Mouse (Mus musculus): ENCODE measurements at regions not wholly inside any gene's neighbourhood (a gene's known extent, or its start where the extent isn't known, plus 50 kb on each side); places are given as distances from the start of the nearest gene placed in this dataset.

DNA sequence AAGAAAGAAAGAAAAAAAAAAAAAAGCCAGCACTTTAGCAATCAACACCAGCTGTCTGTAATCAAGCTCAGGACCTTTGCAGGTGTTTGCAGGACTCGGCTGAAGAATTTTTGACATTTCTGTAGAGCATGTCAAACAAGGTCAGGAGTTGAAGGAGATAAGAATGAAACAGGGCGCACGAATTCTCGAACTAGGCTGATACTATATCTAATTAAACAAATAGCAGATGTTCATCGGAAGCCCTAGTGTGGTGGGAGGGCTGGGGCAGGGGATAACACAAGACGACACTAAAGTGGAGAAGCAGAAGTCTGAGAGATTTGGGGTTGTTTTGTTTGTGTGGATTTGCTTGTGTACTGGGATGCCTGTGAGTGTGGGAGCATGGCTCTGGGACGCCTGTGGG lies 646.9 kb downstream of the Galc start:
- peak; percentile 2 for DNase-seq (ENCODE audit: low read depth, low spot score)

Measured in A20 (cell line).